Mouse (Mus musculus): ENCODE data around the gene Arhgef9. TPM values are rescaled to one million over a fixed set of nuclear protein-coding genes. Genes with fewer than 3 reads are reported as not detected.

Arhgef9 gene
- 11.7 and 13.7 TPM in 2 replicates for polyA plus RNA-seq (2015; fragmentation: Nextera tagmentation; extraction: Ambion mirVana)

DNA sequence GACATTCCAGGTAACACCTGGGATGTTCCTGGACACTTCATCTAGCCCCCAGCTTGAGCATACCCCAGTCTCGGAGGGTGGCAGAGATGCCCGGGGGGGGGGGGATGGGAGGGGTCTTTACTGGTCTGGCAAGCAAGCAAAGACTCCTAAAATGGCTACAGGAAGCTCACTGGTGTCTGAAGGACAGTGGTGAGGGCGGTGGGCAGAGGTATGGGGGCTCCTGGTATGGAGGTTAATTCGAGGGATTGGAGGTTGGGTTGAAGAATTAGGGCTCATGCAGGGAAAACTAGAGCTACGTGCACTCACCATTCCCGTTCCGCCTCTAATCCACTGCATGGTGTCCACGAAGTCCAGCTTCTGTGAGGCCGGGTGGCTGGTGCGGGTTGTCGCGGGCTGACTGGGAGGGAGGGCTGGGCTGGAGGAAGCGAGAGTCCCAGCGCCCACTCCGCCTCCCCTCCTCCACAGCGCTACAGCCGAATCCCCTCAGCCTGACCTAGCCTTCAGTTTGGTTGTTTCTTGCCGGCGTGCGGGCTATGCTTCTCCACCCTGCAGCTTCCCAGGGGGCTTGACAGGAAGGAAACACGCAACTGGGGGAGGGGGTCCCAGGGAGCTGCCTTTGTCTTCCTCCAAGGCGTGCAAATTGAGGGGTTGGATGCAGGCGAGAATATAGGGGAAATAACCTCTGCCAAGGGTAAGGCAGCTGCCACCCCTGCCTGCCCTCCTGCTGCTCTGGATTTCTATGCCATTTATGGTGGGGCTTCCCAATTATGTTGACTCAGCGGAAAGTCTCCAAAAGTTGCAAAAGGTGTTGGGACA, at the start of gene Arhgef9:
Gene Arhgef9 (minus strand): TSS at position 753 of the 816 bp plus-strand sequence.
- peak within 1 kb of the TSS; percentile 67 for H3K9ac ChIP-seq (ENCODE audit: low read length)
- no peaks in the 10 kb centered on the region for H3K9me3 ChIP-seq (ENCODE audit: control insufficient read depth, low read length)
- H3K36me3 ChIP-seq (ENCODE audit: control insufficient read depth, insufficient read depth, low read length) = no peaks in the 10 kb centered on the region
- no peaks in the 10 kb centered on the region; the same call in none of the 2 replicates for H3K27me3 ChIP-seq (ENCODE audit: control insufficient read depth, insufficient read depth, low read depth, low read length)
- H3K4me2 ChIP-seq (ENCODE audit: low read depth, low read length) = peak within 1 kb of the TSS; percentile 68
- 20% methylated on average over 20 of the region's 24 CpGs for WGBS
- ATAC-seq (ENCODE audit: low read depth) = peak; percentile 61
- H3K4me3 ChIP-seq (ENCODE audit: low read length) = peak within 1 kb of the TSS; percentile 52
- H3K27ac ChIP-seq (ENCODE audit: low read length) = no peak within 1 kb of the TSS
- H3K4me1 ChIP-seq (replicated peaks; ENCODE audit: control insufficient read depth, insufficient read depth, low read length) = no peaks in the 10 kb centered on the region

DNA sequence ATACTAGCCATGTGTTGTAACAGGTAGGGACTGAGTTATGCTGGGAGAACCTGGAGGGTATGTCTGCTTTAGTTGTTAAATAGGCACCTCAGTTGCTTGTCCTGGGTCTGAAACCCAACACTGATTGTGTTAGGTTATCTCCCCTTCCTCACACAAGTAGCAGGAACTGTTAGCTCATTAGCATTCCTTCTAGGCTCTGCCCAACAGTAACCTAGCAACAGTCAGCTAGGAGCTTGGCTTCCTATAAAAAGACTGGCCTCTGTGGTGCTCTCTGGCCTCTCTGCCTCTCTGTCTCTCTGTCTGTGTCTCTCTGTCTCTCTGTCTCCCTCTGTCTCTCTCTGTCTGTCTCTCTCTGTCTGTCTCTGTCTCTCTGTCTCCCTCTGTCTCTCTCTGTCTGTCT, 42.2 kb upstream of the Arhgef9 start:
- Histone ChIP-seq H3K9ac (ENCODE audit: low read length) (no peak overlapping the region), H3K4me1 (replicated peaks; ENCODE audit: control insufficient read depth, insufficient read depth, low read length) (no peaks in the 10 kb centered on the region), H3K27ac (ENCODE audit: low read length) (no peak overlapping the region), H3K27me3 (ENCODE audit: control insufficient read depth, insufficient read depth, low read depth, low read length) (no peaks in the 10 kb centered on the region), H3K9me3 (ENCODE audit: control insufficient read depth, low read length) (no peaks in the 10 kb centered on the region), H3K36me3 (ENCODE audit: control insufficient read depth, insufficient read depth, low read length) (no peaks in the 10 kb centered on the region), H3K4me2 (ENCODE audit: low read depth, low read length) (no peak overlapping the region), H3K4me3 (ENCODE audit: low read length) (no peak overlapping the region)
- no peak for ATAC-seq (ENCODE audit: low read depth)

DNA sequence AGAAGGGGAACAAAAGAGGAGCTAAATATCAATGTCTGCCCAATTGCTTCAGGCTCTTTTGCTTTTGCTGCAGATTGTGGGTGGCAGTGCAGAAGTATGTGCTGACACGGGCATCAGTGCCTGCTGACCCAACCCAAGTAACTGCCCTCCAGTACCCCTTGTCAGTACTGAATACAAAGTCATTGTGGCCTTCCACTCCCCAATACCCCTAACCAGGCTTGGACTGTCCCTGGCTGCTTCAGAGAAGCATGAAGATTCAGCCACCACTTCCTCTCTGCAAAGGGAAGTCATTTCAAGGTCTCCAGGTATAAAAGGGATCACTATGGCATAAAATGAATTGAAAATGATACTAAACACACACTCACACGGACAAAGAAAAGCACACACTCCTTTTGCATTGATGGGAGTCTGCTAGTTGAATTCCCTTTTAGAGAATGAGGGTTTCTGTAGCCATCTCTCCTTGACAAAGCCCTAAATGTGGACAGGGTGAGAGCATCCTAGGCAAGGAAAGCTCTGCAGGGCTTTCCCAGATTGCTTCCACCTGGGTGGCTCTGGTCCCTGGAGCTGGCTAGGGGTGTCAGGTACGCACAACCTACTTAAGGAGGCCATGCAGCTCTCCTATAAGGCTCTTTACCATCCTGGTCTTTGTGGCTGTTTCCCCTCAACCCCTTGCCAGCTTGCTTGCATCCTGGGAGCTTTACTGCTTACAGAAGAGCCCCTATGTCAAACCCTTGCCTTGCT, 1.1 kb downstream of the Arhgef9 start:
- WGBS = 41% methylated on average over 3 of the region's 3 CpGs
- no peaks in the 10 kb centered on the region for H3K9me3 ChIP-seq (ENCODE audit: control insufficient read depth, low read length)
- H3K27me3 ChIP-seq (ENCODE audit: control insufficient read depth, insufficient read depth, low read depth, low read length) = no peaks in the 10 kb centered on the region; the same call in none of the 2 replicates
- H3K4me1 ChIP-seq (replicated peaks; ENCODE audit: control insufficient read depth, insufficient read depth, low read length) = no peaks in the 10 kb centered on the region
- no peak overlapping the region for H3K9ac ChIP-seq (ENCODE audit: low read length)
- no peak overlapping the region for H3K27ac ChIP-seq (ENCODE audit: low read length)
- peak overlapping the region; percentile 68 for H3K4me2 ChIP-seq (ENCODE audit: low read depth, low read length)
- H3K4me3 ChIP-seq (ENCODE audit: low read length) = peak overlapping the region; percentile 52
- ATAC-seq (ENCODE audit: low read depth) = no peak
- H3K36me3 ChIP-seq (ENCODE audit: control insufficient read depth, insufficient read depth, low read length) = no peaks in the 10 kb centered on the region

DNA sequence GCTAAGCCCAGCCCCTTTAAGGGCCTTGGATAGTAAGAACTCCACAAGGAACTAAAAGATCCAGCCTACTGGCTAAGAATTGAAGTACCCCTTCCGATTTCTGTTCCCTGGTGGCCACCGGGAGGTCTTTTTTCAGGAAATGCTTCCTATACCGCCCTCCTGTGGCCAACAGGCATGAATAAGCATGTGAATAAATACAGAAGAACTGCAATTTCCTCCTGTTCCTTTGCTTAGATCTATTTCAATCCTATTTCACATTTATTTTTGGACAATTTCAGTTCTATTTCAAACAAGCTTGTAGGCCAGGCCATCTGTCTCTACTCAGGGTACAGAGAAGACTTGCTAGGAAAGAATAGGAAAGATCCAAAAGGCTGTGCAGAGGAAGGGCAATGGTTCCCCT, 20.7 kb downstream of the Arhgef9 start:
- no peaks in the 10 kb centered on the region for H3K9me3 ChIP-seq (ENCODE audit: control insufficient read depth, low read length)
- no peaks in the 10 kb centered on the region; the same call in 1 of the 2 replicates for H3K27me3 ChIP-seq (ENCODE audit: control insufficient read depth, insufficient read depth, low read depth, low read length)
- H3K9ac ChIP-seq (ENCODE audit: low read length) = no peak overlapping the region
- no peak overlapping the region for H3K4me3 ChIP-seq (ENCODE audit: low read length)
- H3K27ac ChIP-seq (ENCODE audit: low read length) = no peak overlapping the region
- ATAC-seq (ENCODE audit: low read depth) = no peak
- H3K36me3 ChIP-seq (ENCODE audit: control insufficient read depth, insufficient read depth, low read length) = no peaks in the 10 kb centered on the region
- H3K4me2 ChIP-seq (ENCODE audit: low read depth, low read length) = no peak overlapping the region
- 7% methylated on average over 3 of the region's 3 CpGs for WGBS
- H3K4me1 ChIP-seq (replicated peaks; ENCODE audit: control insufficient read depth, insufficient read depth, low read length) = no peaks in the 10 kb centered on the region

DNA sequence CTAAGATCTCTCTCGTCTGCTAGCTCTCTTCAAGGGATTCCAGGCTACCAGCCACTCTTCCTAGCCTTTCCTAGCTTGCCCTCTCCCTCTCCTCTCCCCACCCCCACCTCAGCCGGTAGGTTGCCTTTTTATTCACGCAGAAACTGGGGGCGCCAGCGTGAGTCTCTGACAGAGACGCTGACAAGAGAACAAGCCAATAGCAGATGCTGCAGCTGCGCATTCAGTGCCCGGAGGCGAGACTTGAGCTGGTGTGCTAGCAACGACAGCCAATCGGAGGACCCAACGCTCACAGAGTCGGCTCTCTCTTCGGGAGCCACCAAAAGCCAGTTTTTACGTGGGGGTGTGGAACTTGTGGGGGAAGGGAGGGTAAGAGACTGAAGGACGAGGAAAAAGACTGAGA, 30.3 kb downstream of the Arhgef9 start:
- ATAC-seq (ENCODE audit: low read depth) = peak; percentile 100
- Histone ChIP-seq H3K27ac (ENCODE audit: low read length) (peak overlapping the region; percentile 80), H3K4me1 (replicated peaks; ENCODE audit: control insufficient read depth, insufficient read depth, low read length) (no peaks in the 10 kb centered on the region), H3K27me3 (ENCODE audit: control insufficient read depth, insufficient read depth, low read depth, low read length) (no peaks in the 10 kb centered on the region), H3K9ac (ENCODE audit: low read length) (peak overlapping the region; percentile 69), H3K36me3 (ENCODE audit: control insufficient read depth, insufficient read depth, low read length) (no peaks in the 10 kb centered on the region), H3K4me3 (ENCODE audit: low read length) (peak overlapping the region; percentile 60), H3K9me3 (ENCODE audit: control insufficient read depth, low read length) (no peaks in the 10 kb centered on the region), H3K4me2 (ENCODE audit: low read depth, low read length) (peak overlapping the region; percentile 68)
- whole genome bisulfite sequencing = 17% methylated on average over 16 of the region's 16 CpGs

DNA sequence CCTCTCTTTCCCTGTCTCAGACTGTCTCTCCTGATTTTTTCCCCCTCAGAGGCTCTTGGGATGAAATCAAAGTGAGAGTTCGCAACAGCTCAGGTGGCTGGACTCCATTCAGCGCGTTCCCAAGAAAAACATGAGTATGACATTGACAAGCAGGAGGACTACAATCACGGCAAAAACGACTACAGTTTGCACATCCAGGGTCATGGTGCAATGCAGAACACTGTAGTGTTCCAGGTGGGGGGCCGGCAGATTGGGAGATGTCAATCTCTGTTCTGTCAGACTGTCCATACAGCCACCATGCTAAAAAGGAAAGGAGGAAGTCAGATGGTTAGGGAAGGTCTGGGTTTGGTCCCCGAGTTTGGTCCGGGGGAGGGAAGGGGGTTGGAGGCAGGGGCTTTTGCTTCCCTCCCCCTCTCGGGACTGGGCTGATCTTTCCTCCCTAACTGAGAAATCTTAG, 31.0 kb downstream of the Arhgef9 start:
- Histone ChIP-seq H3K36me3 (ENCODE audit: control insufficient read depth, insufficient read depth, low read length) (no peaks in the 10 kb centered on the region), H3K27ac (ENCODE audit: low read length) (peak overlapping the region; percentile 80), H3K9me3 (ENCODE audit: control insufficient read depth, low read length) (no peaks in the 10 kb centered on the region), H3K4me2 (ENCODE audit: low read depth, low read length) (peak overlapping the region; percentile 68), H3K4me3 (ENCODE audit: low read length) (peak overlapping the region; percentile 60), H3K4me1 (replicated peaks; ENCODE audit: control insufficient read depth, insufficient read depth, low read length) (no peaks in the 10 kb centered on the region), H3K9ac (ENCODE audit: low read length) (peak overlapping the region; percentile 69), H3K27me3 (ENCODE audit: control insufficient read depth, insufficient read depth, low read depth, low read length) (no peaks in the 10 kb centered on the region)
- WGBS = 17% methylated on average over 9 of the region's 9 CpGs
- ATAC-seq (ENCODE audit: low read depth) = peak; percentile 68

DNA sequence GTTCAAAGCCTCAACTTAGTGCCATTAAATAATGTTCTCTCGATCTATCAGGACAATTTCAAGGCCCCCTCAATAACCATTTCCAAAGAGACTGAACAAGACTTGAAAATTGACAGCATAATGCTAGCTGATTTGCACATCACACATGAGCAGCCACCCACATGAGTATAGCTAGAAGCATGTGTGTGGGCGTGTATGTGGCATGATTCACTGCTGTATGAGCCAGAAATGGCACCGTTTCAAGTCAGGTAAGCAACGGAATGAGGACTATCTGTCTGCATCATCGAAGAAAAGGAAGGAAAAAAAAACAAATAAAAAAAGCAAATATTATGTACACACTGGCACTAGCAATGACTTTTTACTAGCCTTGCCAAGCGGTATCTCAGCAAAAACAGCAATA, 32.5 kb downstream of the Arhgef9 start:
- no peaks in the 10 kb centered on the region for H3K36me3 ChIP-seq (ENCODE audit: control insufficient read depth, insufficient read depth, low read length)
- no peak for ATAC-seq (ENCODE audit: low read depth)
- 53% methylated on average over 6 of the region's 6 CpGs for WGBS
- no peaks in the 10 kb centered on the region for H3K4me1 ChIP-seq (replicated peaks; ENCODE audit: control insufficient read depth, insufficient read depth, low read length)
- H3K27me3 ChIP-seq (ENCODE audit: control insufficient read depth, insufficient read depth, low read depth, low read length) = no peaks in the 10 kb centered on the region
- H3K4me2 ChIP-seq (ENCODE audit: low read depth, low read length) = no peak overlapping the region
- no peak overlapping the region for H3K27ac ChIP-seq (ENCODE audit: low read length)
- no peaks in the 10 kb centered on the region for H3K9me3 ChIP-seq (ENCODE audit: control insufficient read depth, low read length)
- no peak overlapping the region for H3K4me3 ChIP-seq (ENCODE audit: low read length)
- H3K9ac ChIP-seq (ENCODE audit: low read length) = no peak overlapping the region

DNA sequence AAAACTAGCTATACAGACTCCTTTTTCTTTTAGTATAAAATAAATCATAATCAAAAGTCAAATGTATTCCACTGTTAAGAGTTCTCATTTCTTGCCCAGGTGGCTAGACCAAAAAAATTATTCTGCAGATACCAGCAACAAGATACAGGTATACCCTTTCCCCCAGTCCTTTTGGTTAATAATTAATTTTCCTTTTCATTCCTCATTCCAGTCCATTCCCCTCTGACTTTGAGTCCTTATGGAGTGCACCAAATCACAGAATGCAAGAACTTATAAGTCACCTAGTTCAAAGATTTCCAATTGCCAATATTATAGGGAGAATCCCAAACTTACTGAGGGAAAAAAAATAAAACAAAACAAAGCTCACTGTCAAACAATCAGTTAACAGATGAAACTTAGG, 33.2 kb downstream of the Arhgef9 start:
- Histone ChIP-seq H3K27ac (ENCODE audit: low read length) (no peak overlapping the region), H3K36me3 (ENCODE audit: control insufficient read depth, insufficient read depth, low read length) (no peaks in the 10 kb centered on the region), H3K4me2 (ENCODE audit: low read depth, low read length) (no peak overlapping the region), H3K4me1 (replicated peaks; ENCODE audit: control insufficient read depth, insufficient read depth, low read length) (no peaks in the 10 kb centered on the region), H3K4me3 (ENCODE audit: low read length) (no peak overlapping the region), H3K27me3 (ENCODE audit: control insufficient read depth, insufficient read depth, low read depth, low read length) (no peaks in the 10 kb centered on the region), H3K9me3 (ENCODE audit: control insufficient read depth, low read length) (no peaks in the 10 kb centered on the region), H3K9ac (ENCODE audit: low read length) (no peak overlapping the region)
- ATAC-seq (ENCODE audit: low read depth) = no peak

DNA sequence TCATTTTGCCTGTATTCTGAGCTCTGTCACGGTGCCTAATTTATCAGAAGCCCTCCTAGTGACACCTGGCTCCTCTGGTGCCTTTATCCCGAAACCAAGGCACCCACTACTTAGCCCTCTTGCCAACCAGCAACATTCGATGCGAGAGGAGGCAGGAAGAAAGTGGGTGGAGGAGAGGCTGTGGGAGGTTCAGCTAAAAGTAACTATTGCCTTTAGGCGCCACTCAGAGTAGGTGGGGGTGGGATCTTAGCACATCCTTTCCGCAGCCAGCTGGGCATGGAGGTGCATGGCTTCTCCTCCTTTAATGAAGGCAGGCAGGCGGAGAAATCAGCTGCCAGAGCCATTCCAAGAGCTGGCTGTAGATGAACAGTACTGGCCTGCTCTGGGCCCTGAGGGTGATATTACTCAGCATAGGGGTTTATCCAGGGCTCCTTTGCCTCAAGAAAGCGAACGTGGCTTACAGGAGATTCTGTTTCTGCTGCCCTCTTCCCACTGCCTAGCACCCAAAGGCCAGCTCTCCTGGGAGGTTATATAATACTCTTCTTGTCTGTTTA, 39.7 kb downstream of the Arhgef9 start:
- 51% methylated on average over 9 of the region's 9 CpGs for WGBS
- Histone ChIP-seq H3K9me3 (ENCODE audit: control insufficient read depth, low read length) (no peaks in the 10 kb centered on the region), H3K4me1 (replicated peaks; ENCODE audit: control insufficient read depth, insufficient read depth, low read length) (no peaks in the 10 kb centered on the region)

More for the DNA sequence above, 39.7 kb downstream of the Arhgef9 start:
- no peak for ATAC-seq (ENCODE audit: low read depth)
- Histone ChIP-seq H3K4me2 (ENCODE audit: low read depth, low read length) (no peak overlapping the region), H3K9ac (ENCODE audit: low read length) (no peak overlapping the region), H3K27ac (ENCODE audit: low read length) (no peak overlapping the region), H3K36me3 (ENCODE audit: control insufficient read depth, insufficient read depth, low read length) (no peaks in the 10 kb centered on the region), H3K27me3 (ENCODE audit: control insufficient read depth, insufficient read depth, low read depth, low read length) (peaks cover 2% of the 10 kb centered on the region; the same call in 1 of the 2 replicates), H3K4me3 (ENCODE audit: low read length) (no peak overlapping the region)

Data from lung, embryonic 16.5 days (tissue).